Mouse (Mus musculus) limb, embryonic 11.5 days (tissue): ENCODE data around the gene Pbld1. TPM values are rescaled to one million over a fixed set of nuclear protein-coding genes. Genes with fewer than 3 reads are reported as not detected.

Source experiments
- ATAC-seq: fragments of 200-750 bp; cut with Nextera tagmentation; 2 replicates; pipeline ENCODE4 v1.8.0; 2017; ENCODE audit warnings: low read depth; ENCODE audit not compliant: insufficient number of reproducible peaks, low FRiP score, low TSS enrichment
- DNase-seq: peaks from one replicate; pipeline ENCODE4 v3.0.0-alpha.2; 2015; ENCODE audit warnings: low spot score
- H3K27ac ChIP-seq: fragments of 300-500 bp; sonication (generic); replicated peaks from 2 replicates; pipeline ENCODE4 v1.5.1; 2014; ENCODE audit warnings: low read depth, mild to moderate bottlenecking, low read length
- H3K27me3 ChIP-seq: fragments of 300-500 bp; sonication (generic); 2 replicates; pipeline ENCODE4 v1.6.1; 2014; ENCODE audit warnings: mild to moderate bottlenecking, low read length, mixed read lengths; ENCODE audit not compliant: control insufficient read depth, insufficient read depth
- H3K36me3 ChIP-seq: fragments of 300-500 bp; sonication (generic); 2 replicates; pipeline ENCODE4 v1.6.1; 2014; ENCODE audit warnings: mild to moderate bottlenecking, low read length, moderate library complexity, mixed read lengths; ENCODE audit not compliant: control insufficient read depth, insufficient read depth
- H3K4me1 ChIP-seq: fragments of 300-500 bp; sonication (generic); 2 replicates; pipeline ENCODE4 v1.6.1; 2014; ENCODE audit warnings: low read length, mixed read lengths; ENCODE audit not compliant: control insufficient read depth, insufficient read depth
- H3K4me2 ChIP-seq: fragments of 300-500 bp; sonication (generic); 2 replicates; pipeline ENCODE4 v1.6.1; 2014; ENCODE audit warnings: low read depth, mild to moderate bottlenecking, moderate library complexity; ENCODE audit not compliant: severe bottlenecking
- H3K4me3 ChIP-seq: fragments of 300-500 bp; sonication (generic); 2 replicates; pipeline ENCODE4 v1.5.1; 2014; ENCODE audit warnings: low read depth, low read length
- H3K9ac ChIP-seq: fragments of 300-500 bp; sonication (generic); 2 replicates; pipeline ENCODE4 v1.6.1; 2014; ENCODE audit warnings: mild to moderate bottlenecking, low read length
- H3K9me3 ChIP-seq: fragments of 300-500 bp; sonication (generic); 2 replicates; pipeline ENCODE4 v1.6.1; 2016; ENCODE audit warnings: low read length; ENCODE audit not compliant: control insufficient read depth
- WGBS: fragments of 180-500 bp; shearing (Covaris S2); extraction: QIAGEN DNeasy Blood & Tissue Kit; methylation state at CpG from one replicate; pipeline ENCODE4 v1.1.7; 2014; 5-methylcytosine and 5-hydroxymethylcytosine counted together
- polyA plus RNA-seq: library from polyadenylated mRNA; unstranded; fragments of >200 nt; fragmentation: Nextera tagmentation; extraction: Ambion mirVana; gene quantifications from 2 replicates; pipeline ENCODE4 v1.2.1, GENCODE M21; 2014

Pbld1 gene
- polyA plus RNA-seq, 1 experiment from 2014 or later, result 1.7 TPM

DNA sequence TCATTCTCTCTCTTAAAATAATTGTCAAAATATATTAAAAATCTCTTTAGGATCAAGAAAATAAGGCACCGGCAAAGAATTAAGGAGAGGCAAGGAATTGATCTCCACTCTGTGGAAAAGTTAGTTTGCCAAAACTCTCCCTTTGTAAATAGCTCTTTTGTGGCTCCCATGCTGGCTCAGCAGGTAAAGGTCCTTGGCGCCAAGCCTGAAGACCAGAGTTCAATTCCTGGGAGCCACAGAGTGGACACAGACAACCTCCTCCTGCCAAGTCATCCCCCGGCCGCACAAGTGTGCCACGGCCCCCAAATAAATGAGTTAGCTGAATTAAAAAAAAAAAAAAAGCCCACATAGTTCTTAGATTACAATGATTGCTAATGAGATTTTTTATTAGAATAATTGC lies 2.7 kb downstream of the Pbld1 start:
- Histone ChIP-seq H3K4me1 (no peaks in the 10 kb centered on the region), H3K4me2 (no peak overlapping the region), H3K9ac (no peak overlapping the region), H3K27ac (no peak overlapping the region), H3K4me3 (no peak overlapping the region), H3K9me3 (no peaks in the 10 kb centered on the region), H3K27me3 (no peaks in the 10 kb centered on the region), H3K36me3 (no peaks in the 10 kb centered on the region)
- DNase-seq, result no peak
- ATAC-seq, result no peak
- 94% methylated on average over 5 of the region's 5 CpGs for WGBS

DNA sequence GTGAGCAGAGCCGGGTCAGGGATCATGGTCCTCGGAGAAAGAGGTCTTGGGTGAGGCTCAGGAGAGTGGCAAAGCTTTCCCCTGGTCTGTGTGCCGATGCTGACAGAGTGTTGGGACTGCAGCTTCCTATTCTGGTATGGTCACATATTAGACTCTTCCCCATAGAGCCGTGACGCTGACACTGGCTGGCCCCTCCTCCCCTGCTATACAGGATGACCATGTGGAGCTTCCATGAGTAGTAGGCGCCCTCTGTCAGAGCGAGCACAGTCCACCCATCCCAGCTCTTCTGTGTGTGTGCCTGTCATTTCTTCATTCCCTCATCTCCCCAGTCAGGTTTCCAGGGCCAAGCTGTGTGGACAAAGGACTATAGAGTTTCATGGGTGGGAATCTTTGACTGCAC lies 3.4 kb downstream of the Pbld1 start:
- WGBS, result 79% methylated on average over 7 of the region's 7 CpGs
- ATAC-seq, result no peak

DNA sequence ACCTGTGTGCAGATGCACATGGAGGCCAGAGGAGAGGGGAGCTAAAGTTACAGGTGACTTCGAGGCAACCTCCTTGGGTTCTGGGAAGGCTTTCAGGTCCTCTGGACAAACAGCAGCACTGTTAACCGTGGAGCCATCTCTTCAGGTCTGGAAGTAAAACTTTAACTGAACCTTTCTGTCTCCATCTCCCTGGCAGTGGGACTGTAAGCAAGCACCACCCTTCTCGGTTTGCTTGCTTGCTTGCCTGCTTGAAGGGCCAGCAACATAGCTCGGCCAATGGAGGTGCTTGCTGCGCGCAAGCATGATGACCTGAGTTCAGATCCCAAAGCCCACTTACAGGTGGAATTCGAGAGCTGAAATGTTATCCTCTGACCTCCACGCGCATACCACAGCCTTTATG lies 4.6 kb downstream of the Pbld1 start:
- H3K36me3 ChIP-seq, result no peaks in the 10 kb centered on the region
- DNase-seq (no peak), ATAC-seq (no peak)
- H3K9me3 ChIP-seq, result no peaks in the 10 kb centered on the region
- H3K4me3 ChIP-seq, result no peak overlapping the region
- no peak overlapping the region for H3K9ac ChIP-seq
- no peaks in the 10 kb centered on the region for H3K27me3 ChIP-seq
- no peak overlapping the region for H3K4me2 ChIP-seq
- 85% methylated on average over 9 of the region's 9 CpGs for WGBS
- H3K27ac ChIP-seq, result no peak overlapping the region
- no peaks in the 10 kb centered on the region for H3K4me1 ChIP-seq

More for the DNA sequence above, 3.4 kb downstream of the Pbld1 start:
- Histone ChIP-seq H3K27ac (no peak overlapping the region), H3K4me2 (no peak overlapping the region), H3K4me3 (no peak overlapping the region), H3K4me1 (no peaks in the 10 kb centered on the region), H3K36me3 (no peaks in the 10 kb centered on the region), H3K9me3 (no peaks in the 10 kb centered on the region), H3K27me3 (no peaks in the 10 kb centered on the region), H3K9ac (no peak overlapping the region)
- no peak for DNase-seq

DNA sequence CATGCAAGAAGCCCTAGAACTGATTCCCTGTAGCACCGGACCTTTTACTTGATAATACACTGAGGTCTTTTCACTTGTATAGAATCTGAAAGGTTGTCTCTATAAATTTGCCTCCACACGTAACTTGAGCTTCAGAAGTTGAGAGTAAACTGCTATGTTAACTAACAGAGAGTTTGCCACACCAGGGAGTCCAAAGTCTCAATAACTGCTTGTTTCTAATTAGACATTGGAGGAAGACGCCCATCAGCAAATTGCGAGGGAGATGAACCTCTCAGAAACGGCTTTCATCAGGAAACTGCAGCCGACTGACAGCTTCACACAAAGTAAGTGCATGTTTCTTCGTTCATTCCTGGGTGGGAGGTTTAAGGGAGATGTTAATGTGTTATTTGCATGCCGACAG lies 5.6 kb downstream of the Pbld1 start:
- H3K27me3 ChIP-seq, result no peaks in the 10 kb centered on the region
- ATAC-seq (no peak), DNase-seq (no peak)
- H3K9me3 ChIP-seq, result no peaks in the 10 kb centered on the region
- H3K27ac ChIP-seq, result no peak overlapping the region
- H3K4me3 ChIP-seq, result no peak overlapping the region
- no peaks in the 10 kb centered on the region for H3K36me3 ChIP-seq
- H3K4me1 ChIP-seq, result no peaks in the 10 kb centered on the region
- H3K9ac ChIP-seq, result no peak overlapping the region
- 59% methylated on average over 8 of the region's 8 CpGs for WGBS
- no peak overlapping the region for H3K4me2 ChIP-seq

DNA sequence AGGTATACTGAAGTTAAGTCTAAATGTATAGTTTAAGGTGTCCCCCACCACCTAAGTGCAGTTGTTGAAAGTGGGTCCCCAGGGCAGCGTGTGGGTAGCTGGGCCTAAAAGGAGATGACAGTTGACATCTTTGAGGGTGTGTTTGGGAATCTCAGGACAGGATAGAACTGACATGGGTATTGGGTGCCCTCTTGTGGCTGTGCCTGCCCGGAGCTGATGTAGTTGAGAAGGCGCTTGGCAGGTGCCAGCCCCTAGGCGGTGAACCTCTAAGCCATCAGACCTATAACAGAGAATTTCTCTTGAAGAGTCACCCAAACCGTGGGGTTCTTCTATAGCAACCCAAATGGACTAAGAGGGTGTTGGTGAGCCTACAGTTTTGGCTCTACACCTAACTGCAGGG lies 6.0 kb downstream of the Pbld1 start:
- H3K4me1 ChIP-seq, result no peaks in the 10 kb centered on the region
- H3K36me3 ChIP-seq, result no peaks in the 10 kb centered on the region
- no peak overlapping the region for H3K9ac ChIP-seq
- H3K4me3 ChIP-seq, result no peak overlapping the region
- WGBS, result 14% methylated on average over 5 of the region's 5 CpGs
- no peaks in the 10 kb centered on the region for H3K27me3 ChIP-seq
- no peak overlapping the region for H3K27ac ChIP-seq
- H3K4me2 ChIP-seq, result no peak overlapping the region
- ATAC-seq, result no peak
- DNase-seq, result peak; percentile 83
- no peaks in the 10 kb centered on the region for H3K9me3 ChIP-seq

DNA sequence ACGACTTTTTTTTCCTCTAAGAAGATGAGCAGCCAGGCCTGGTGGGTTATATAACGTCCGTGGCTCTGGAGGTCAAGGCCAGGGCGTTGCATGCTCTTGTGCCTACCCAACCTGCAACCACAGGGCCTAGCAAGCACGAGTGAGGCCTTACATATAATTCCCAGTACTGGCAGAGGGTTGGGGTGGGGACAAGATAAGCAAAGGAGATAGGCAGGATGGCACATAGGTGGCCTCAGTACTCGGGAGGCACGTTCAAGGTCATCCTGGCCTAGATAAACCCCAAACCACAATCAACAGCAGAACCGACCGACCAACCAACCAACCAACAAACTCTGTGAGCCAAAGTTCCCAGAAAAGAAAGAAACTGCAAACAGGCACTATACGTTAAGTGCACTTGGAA lies 26.3 kb downstream of the Pbld1 start:
- Histone ChIP-seq H3K9me3 (no peaks in the 10 kb centered on the region), H3K36me3 (no peaks in the 10 kb centered on the region), H3K9ac (no peak overlapping the region), H3K4me1 (no peaks in the 10 kb centered on the region), H3K27me3 (peaks cover 2% of the 10 kb centered on the region; the same call in 1 of the 2 replicates), H3K4me2 (no peak overlapping the region), H3K27ac (no peak overlapping the region), H3K4me3 (no peak overlapping the region)
- ATAC-seq (no peak), DNase-seq (no peak)
- WGBS, result 84% methylated on average over 10 of the region's 10 CpGs

DNA sequence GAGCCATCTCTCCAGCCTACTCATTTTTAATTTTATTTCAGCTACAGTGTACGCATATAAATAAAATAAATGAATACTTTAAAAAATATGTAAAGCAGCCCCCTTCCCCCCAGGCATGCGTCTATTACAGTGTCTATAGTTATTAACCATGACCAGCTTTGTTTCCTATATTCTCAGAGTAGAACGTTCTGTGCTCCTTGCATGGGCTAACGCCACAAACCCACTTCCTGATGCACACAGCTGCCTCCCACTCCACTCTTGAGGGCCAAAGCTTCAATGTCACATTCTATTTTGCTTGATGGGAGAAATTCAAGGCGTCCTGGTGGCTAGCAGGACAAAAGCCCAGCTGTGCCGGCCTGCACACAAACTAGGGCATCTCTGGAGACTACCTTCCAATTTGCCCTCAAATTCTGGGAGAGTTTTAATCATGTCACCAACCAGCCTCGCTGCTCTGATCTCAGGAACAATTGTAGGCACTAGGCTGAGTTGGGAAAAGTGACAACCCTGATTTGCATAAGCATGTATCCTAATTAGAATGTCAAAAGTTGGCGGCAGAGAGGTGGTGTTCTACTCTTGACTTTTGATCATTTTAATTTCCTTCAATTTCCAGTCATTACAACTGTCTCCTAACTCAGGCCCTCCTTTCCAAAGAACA lies 29.3 kb downstream of the Pbld1 start:
- peak overlapping the region; percentile 39 for H3K4me2 ChIP-seq
- H3K9ac ChIP-seq, result no peak overlapping the region; the same call in 1 of the 2 replicates
- H3K36me3 ChIP-seq, result no peaks in the 10 kb centered on the region
- ATAC-seq (no peak), DNase-seq (no peak)
- peak overlapping the region; percentile 21 for H3K4me3 ChIP-seq
- no peak overlapping the region for H3K27ac ChIP-seq
- H3K4me1 ChIP-seq, result no peaks in the 10 kb centered on the region
- H3K27me3 ChIP-seq, result peaks cover 2% of the 10 kb centered on the region; the same call in 1 of the 2 replicates
- no peaks in the 10 kb centered on the region for H3K9me3 ChIP-seq
- 43% methylated on average over 8 of the region's 8 CpGs for WGBS

DNA sequence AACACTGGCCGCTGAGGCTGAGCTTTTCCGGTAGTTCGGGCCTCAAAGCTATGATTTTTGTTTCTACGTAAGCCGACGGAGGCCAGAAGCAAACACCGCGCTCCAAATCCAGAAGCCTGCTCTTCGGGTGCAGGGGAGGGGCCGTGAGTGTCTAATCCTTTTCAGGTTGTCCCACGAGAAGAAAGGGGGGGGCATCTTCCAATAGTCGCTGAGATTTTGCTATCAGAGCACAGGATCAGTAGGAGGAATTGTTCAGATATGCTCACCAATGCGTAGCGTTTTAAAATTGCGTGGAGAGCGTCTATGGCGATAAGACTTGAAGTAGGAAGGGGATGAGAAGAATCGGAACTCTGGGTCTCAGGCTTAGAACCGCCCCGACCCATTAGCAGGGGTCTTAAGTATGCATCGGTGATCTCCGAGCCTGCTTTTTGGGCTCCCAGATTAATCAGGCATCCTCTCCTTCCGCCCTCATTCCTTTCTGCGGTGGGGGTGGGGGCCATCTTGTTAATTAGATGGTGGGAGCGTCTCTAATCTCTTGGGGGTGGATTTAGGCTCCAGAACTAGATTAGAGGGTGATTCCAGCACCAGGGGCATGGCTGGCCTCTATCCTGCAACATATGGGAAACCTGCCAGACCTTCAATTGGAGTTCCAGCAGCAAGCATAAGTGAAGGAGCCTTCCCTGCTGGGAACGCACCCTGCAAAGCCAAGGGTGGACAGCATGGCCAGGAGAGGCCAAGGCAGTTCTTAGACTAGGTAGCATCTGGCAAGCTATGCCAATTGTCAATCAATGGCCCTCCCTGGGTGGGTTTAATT lies 30.0 kb downstream of the Pbld1 start:
- DNase-seq (peak; percentile 31), ATAC-seq (no peak)
- WGBS, result 5% methylated on average over 26 of the region's 26 CpGs
- Histone ChIP-seq H3K9ac (peak overlapping the region; percentile 34; the same call in 1 of the 2 replicates), H3K4me2 (peak overlapping the region; percentile 39), H3K36me3 (no peaks in the 10 kb centered on the region), H3K9me3 (no peaks in the 10 kb centered on the region), H3K27me3 (peaks cover 2% of the 10 kb centered on the region; the same call in 1 of the 2 replicates), H3K4me1 (0 out of 2 replicates have a peak, but pooled peaks cover 2% of the 10 kb centered on the region), H3K27ac (no peak overlapping the region), H3K4me3 (peak overlapping the region; percentile 21)
